Mouse (Mus musculus): ENCODE measurements around the gene Tmem234.

Gene Tmem234

DNA sequence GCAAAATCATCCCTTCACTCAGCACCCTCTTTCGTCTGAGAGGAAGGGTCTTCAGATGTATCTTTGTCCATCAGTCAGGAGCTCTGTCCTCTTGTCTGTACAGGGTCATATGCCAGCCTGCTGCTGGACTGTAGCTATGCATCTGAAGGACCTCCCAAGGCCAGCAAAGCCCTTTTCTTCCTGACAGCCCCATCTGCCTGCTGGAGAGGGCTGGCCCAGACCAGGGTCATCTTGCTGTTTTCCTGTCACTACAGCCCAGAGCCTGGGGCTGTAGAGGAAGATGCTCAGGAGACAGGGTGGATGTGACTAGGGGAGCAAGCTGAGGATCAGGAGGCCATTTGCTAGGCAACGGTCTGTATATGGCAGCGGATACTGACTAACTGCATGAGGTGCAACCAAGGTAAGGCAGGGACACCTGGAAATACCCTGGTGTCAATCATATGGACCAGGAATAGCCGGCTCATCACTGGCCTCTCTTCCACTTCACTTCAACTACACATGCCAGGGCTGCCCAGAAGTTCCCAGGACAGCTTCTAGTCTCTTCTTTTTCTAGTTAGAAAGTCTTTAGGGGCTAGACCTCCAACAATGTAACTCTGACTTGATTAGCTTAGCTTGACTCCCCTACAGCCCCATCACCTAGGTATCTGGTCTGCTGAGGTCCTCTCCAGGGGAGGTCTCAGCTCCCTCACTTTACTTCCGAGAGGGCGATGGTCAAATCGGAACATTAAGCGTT, 22.5 kb downstream of the Tmem234 start:
- no peak for DNase-seq (ENCODE audit: low spot score)

DNA sequence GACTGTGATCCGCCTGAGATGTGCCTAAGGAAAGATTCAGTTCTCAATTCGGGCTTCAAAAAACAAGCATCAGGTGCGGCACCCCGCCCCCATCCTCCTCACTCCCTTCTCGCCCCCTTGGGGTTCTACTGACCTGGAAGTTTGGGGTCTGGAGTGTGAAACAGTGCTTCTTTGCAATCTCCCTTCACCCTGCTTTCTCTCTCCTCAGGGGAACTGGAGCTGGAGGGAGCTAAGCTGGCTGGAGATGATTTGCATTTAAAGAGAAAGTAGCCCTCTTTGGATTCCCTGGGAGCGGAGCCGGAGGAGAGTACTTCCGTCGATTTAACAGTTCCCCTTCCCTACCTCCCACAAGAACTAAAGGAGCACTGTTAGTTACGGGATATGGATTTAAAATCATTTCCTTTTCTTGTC, 23.2 kb downstream of the Tmem234 start, which contains the start of gene Ccdc28b:
Gene Ccdc28b, minus strand, starts transcription at position 267 of the 411 bp plus-strand sequence.
- DNase-seq (ENCODE audit: low spot score), result no peak

DNA sequence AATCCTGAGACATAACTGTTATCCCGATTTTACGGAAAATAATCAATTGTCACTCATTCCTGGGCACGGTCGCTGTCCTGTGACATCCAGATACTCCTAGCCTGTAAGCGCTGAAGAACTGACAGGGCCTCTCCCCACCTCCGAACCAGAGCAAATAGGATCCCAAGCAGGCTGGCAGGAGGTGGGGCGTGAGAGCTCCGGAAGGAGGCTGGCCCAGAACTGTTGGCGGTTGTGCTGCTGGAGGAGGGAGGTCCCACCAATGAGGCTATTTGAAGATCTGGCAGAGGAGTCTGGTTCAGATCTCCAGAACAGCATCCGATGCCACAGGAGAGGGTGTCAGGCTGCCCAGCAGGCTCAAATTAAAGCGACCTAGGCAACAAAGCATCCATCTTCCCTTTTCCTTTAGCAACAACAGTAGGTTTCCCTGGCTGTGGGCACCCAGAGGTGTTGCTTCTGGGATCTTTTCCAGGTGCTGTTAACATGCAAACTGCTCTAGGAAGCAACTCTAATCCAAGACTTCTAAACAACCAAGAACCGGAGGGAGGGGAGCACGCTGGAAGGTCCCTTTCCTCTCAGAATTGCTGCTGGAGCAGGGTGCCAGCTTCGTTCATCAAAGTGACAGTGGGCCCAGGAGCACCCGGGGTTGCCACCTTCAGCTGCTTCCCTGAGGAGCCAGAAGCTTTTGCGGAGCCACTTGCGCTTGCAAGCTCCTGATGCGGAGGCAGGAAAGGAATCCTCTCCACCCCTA, 24.0 kb downstream of the Tmem234 start:
- DNase-seq (ENCODE audit: low spot score), result peak; percentile 76

GRCm38 (mm10) chr4:129625029-129625370, 24.5 kb downstream of the Tmem234 start:
- DNase-seq (ENCODE audit: low spot score), result no peak

GRCm38 (mm10) chr4:129625496-129625895, 25.0 kb downstream of the Tmem234 start:
- DNase-seq (ENCODE audit: low spot score), result no peak

DNA sequence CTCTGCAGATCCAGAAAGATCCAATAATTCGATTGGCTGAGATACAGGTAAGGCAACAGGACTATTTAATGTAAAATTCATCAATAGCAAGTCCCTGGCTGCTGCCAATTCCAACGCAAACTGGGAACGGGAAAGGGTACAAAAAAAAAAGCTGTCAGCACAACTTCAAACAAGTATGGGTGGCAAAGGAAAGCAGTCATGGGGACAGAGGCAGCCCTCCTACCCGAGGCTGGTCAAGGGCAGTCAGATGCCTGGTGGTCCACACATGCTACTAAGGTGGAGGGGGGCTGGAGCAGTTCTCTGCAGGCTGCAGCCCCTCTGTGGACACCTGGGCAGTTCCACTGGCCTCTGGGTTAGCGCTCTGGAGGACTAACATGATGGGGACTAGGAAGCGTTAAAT, 25.6 kb downstream of the Tmem234 start:
- no peak for DNase-seq (ENCODE audit: low spot score)

GRCm38 (mm10) chr4:129630944-129631343, 30.5 kb downstream of the Tmem234 start:
- DNase-seq (ENCODE audit: low spot score), result no peak

DNA sequence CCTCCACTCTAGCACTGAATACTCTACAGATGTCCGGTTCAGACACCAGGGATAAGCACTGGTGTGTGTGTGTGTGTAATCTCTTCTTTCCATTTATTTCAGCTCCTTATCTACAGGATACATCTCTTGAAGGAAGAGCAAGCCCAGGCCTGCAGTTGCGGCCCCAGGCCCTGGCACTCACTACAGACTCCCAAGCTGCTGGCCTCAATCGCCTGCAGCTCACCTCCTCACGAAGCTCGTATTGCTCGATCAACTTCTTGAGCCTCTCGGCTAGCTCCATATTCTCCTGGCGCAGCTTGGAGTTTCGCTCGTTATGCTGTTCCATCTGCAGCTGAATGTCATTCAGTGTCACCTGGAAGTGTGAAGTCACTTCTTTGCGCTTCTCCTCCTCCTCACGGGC, 31.4 kb downstream of the Tmem234 start:
- DNase-seq (ENCODE audit: low spot score), result no peak

GRCm38 (mm10) chr4:129633852-129634251, 33.4 kb downstream of the Tmem234 start:
- DNase-seq (ENCODE audit: low spot score), result no peak

- DNase-seq (ENCODE audit: low spot score), result no peak
Measured at GRCm38 (mm10) chr4:129639221-129639620, 38.8 kb downstream of the Tmem234 start.

- no peak for DNase-seq (ENCODE audit: low spot score)
Measured at GRCm38 (mm10) chr4:129640101-129640637, 39.7 kb downstream of the Tmem234 start.

- DNase-seq (ENCODE audit: low spot score), result peak; percentile 91
Measured at GRCm38 (mm10) chr4:129640638-129641467, 40.4 kb downstream of the Tmem234 start, which contains the start of gene Txlna. Gene Txlna (minus strand): TSS chr4:129641065.

- no peak for DNase-seq (ENCODE audit: low spot score)
Measured at GRCm38 (mm10) chr4:129641756-129642155, 41.3 kb downstream of the Tmem234 start.

DNA sequence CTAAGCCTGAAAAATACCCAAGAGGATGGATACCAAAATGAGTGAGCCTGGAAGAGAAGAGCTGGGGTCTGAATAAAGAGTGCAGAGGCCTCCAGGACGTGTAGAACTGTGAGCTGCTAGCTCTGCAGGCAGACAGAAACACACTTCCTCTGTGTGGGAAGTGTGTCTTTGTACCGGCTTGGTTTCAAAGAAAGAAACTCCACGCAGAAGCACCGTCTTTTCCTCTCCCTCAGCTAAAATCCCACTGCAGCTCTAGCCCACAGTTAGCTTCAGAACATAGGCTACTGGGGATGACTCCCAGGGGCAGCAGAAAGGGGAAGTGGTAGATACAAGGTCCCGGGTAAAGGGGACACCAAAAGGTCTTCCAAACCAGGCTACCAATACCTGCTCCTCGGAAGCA, 44.7 kb downstream of the Tmem234 start:
- no peak for DNase-seq (ENCODE audit: low spot score)

- DNase-seq (ENCODE audit: low spot score), result no peak
Measured at GRCm38 (mm10) chr4:129648656-129649055, 48.2 kb downstream of the Tmem234 start.

DNA sequence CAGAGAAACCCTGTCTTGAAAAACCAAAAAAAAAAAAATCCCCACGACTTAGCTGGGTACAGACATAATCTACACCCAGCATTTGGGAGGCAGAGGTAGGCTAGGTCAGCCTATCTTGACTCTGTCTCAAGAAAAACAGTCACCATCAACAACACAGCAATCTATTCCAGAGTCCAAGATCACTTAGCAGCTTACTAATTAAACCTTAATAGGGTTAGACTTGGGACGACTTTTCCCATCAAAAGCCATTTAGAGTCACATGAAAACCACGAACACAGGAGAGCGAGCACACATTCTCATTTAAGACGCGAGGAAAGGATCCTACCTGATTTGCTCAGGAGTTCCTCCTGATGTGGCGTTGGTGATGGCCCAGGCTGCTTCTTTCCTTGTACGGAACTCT, 49.9 kb downstream of the Tmem234 start:
- no peak for DNase-seq (ENCODE audit: low spot score)

DNA sequence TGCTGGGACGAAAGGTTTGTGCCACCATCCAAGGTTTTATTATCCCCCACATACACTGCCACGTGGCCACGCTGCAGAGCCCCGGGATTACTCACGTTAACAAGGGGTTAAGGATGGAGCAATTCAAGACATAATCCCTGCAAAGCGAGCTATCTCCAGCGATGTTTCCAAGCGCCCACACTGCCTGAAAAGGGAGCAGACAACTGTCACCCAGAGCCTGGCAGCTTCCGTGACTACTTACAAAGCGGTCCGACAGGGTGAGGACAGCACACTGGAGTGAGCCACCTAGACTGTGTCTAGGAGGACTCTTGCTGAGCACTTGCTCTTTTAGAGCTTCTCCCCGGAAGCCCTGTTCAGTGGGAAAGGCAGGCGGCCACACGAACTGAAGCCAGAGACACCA, 54.3 kb downstream of the Tmem234 start:
- no peak for DNase-seq (ENCODE audit: low spot score)

GRCm38 (mm10) chr4:129661584-129661983, 61.1 kb downstream of the Tmem234 start:
- no peak for DNase-seq (ENCODE audit: low spot score)

DNA sequence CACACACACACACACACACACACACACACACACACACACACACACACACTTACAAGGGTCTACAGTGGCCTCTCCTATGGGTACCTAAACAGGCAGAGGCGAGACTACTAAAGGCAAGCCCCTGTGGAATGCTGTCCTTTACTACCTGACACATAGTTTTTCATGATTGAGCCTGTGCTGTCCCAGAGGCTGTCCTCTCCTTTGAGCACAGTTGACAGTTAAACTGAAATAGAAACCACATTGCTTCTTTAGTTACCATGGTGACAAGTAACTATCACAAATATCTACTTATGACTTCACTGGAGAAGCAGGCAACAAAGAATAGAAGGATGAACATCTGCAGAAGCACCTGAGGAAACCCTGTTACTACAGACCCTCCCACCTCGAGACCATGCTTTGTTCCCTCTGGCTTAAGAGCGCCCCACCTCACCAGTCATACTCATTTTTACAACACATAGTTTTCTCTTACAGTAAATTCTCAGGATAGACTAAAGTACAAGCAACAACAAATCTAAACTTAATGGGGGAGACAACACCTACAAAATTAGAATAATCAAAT, 61.9 kb downstream of the Tmem234 start:
- DNase-seq (ENCODE audit: low spot score), result no peak

GRCm38 (mm10) chr4:129671491-129672082, 71.1 kb downstream of the Tmem234 start:
- peak; percentile 32 for DNase-seq (ENCODE audit: low spot score)

GRCm38 (mm10) chr4:129672083-129672877, 71.8 kb downstream of the Tmem234 start, which contains the start of gene Kpna6:
Gene Kpna6 (minus strand): TSS chr4:129672767.
- peak; percentile 74 for DNase-seq (ENCODE audit: low spot score)
